Mouse (Mus musculus) megakaryocyte, embryonic 14.5 days (primary cell): ENCODE measurements at regions not wholly inside any gene's neighbourhood (a gene's known extent, or its start where the extent isn't known, plus 50 kb on each side); places are given as distances from the start of the nearest gene placed in this dataset.

ENCODE experiments used
- FLI1 ChIP-seq: IDR thresholded peaks from 2 replicates; pipeline ENCODE4 v1.6.1; 2012; ENCODE audit warnings: low read length, inconsistent platforms, mixed read lengths
- GATA1 ChIP-seq: IDR thresholded peaks from 3 replicates; pipeline ENCODE4 v1.6.1; 2012; ENCODE audit warnings: mixed read lengths, low read length, inconsistent platforms, borderline replicate concordance

DNA sequence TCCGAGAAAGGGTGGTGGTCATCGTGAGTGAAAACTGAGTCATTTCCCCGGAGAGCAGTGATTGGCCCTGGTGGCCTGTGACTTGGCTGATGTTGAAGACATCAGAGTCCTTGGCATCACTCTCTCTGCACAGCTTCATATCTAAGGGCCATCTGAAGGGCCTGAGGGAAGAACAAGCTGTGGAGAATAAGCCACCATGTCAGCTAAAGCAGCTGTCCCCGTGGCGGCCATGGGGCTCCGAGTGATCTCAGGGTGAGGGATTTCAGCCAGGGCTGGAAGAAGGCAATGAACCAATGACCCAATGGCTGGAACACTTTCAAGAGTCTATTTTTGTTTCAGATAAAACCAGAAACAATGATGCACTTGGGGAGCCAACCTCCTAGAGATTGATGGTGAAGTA, 62.2 kb downstream of the Ttc32 start:
- TF ChIP-seq GATA1, result no peak
- no peak for TF ChIP-seq FLI1
